Mouse (Mus musculus): ENCODE data around the gene Agbl4. TPM values are rescaled to one million over a fixed set of nuclear protein-coding genes. Genes with fewer than 3 reads are reported as not detected.

Agbl4 gene
- total RNA-seq, 2 experiments from 2014 or later, result 22.3 to 22.7 TPM

Other genes starting within 250 kb of the Agbl4 start
- 10 to 100 TPM; 90.9 to 92.2 TPM for gene Elavl4, start 45.8 kb upstream of the Agbl4 start, total RNA-seq (2021)